Mouse (Mus musculus): Measurements from ENCODE around the gene Gpt2.
A peak's percentile ranks its signal among the peaks of the same experiment; 100 is the strongest.

The Gpt2 gene

GRCm38 (mm10) chr8:85487906-85488620, 4.3 kb upstream of the Gpt2 start:
- no peak for DNase-seq

- no peak for DNase-seq
Observed at GRCm38 (mm10) chr8:85488631-85489030, 3.7 kb upstream of the Gpt2 start.

- DNase-seq, result no peak
Observed at GRCm38 (mm10) chr8:85489546-85489945, 2.8 kb upstream of the Gpt2 start.

GRCm38 (mm10) chr8:85492940-85493931, 860 bp downstream of the Gpt2 start:
- no peak for DNase-seq

- DNase-seq, result no peak
Observed at GRCm38 (mm10) chr8:85496125-85496524, 3.7 kb downstream of the Gpt2 start.

GRCm38 (mm10) chr8:85496778-85497177, 4.4 kb downstream of the Gpt2 start:
- DNase-seq, result no peak

GRCm38 (mm10) chr8:85498577-85498976, 6.2 kb downstream of the Gpt2 start:
- no peak for DNase-seq

GRCm38 (mm10) chr8:85500460-85500859, 8.1 kb downstream of the Gpt2 start:
- DNase-seq, result no peak

GRCm38 (mm10) chr8:85500955-85501685, 8.7 kb downstream of the Gpt2 start:
- no peak for DNase-seq

GRCm38 (mm10) chr8:85502381-85502780, 10.0 kb downstream of the Gpt2 start:
- no peak for DNase-seq

- no peak for DNase-seq
Observed at GRCm38 (mm10) chr8:85503065-85503464, 10.7 kb downstream of the Gpt2 start.

- DNase-seq, result no peak
Observed at GRCm38 (mm10) chr8:85504704-85505103, 12.3 kb downstream of the Gpt2 start.

GRCm38 (mm10) chr8:85506620-85507019, 14.2 kb downstream of the Gpt2 start:
- no peak for DNase-seq

GRCm38 (mm10) chr8:85508661-85509060, 16.3 kb downstream of the Gpt2 start:
- DNase-seq, result no peak

GRCm38 (mm10) chr8:85512234-85512633, 19.9 kb downstream of the Gpt2 start:
- no peak for DNase-seq

GRCm38 (mm10) chr8:85513283-85513682, 20.9 kb downstream of the Gpt2 start:
- no peak for DNase-seq

GRCm38 (mm10) chr8:85515391-85515790, 23.0 kb downstream of the Gpt2 start:
- DNase-seq, result no peak

- no peak for DNase-seq
Observed at GRCm38 (mm10) chr8:85517336-85517735, 25.0 kb downstream of the Gpt2 start.

GRCm38 (mm10) chr8:85517956-85518355, 25.6 kb downstream of the Gpt2 start:
- no peak for DNase-seq

- DNase-seq, result no peak
Observed at GRCm38 (mm10) chr8:85520586-85520985, 28.2 kb downstream of the Gpt2 start.

GRCm38 (mm10) chr8:85521332-85521731, 29.0 kb downstream of the Gpt2 start:
- no peak for DNase-seq

- no peak for DNase-seq
Observed at GRCm38 (mm10) chr8:85524086-85524485, 31.7 kb downstream of the Gpt2 start.

GRCm38 (mm10) chr8:85526105-85526504, 33.7 kb downstream of the Gpt2 start:
- peak in 1 of 2 experiments; percentile 53 for DNase-seq
